Mouse (Mus musculus) v-Abl transformed pro-B cells (cell line): ENCODE measurements at regions not wholly inside any gene's neighbourhood (a gene's known extent, or its start where the extent isn't known, plus 50 kb on each side); places are given as distances from the start of the nearest gene placed in this dataset.

Experiments
- in situ Hi-C, 2 experiments: fragments of 400-800 bp; cut with MboI; formaldehyde crosslinking; loops; one replicate each; pipeline ENCODE4 v1.15.1; 2025; ENCODE audit not compliant: unreplicated experiment in 2 of 2

DNA sequence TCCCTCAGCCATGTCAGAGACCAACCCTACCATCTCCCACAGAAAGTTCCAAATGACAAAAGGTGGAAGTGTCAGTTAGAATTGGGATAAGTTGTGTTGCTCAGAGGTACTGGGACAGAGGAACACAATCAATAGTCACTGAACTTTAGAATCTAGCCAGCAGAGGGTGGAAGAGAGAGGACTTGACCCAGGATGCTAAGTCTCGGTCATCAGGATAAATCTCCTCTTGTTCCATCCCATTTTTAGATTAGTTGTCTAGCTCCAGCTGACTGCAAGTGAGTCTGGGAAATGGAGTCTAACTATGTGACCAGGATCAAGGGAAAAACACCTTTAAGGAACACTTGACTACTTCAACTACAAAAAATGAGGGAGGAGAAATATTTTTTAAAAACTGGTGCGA is 91.5 kb downstream of the Fam84b start:
- in situ Hi-C loops: loop anchor here in 1 of 2 experiments (10.0 kb wide), 1 partner anchor 333 kb away; no protein-coding TSS in a partner anchor

DNA sequence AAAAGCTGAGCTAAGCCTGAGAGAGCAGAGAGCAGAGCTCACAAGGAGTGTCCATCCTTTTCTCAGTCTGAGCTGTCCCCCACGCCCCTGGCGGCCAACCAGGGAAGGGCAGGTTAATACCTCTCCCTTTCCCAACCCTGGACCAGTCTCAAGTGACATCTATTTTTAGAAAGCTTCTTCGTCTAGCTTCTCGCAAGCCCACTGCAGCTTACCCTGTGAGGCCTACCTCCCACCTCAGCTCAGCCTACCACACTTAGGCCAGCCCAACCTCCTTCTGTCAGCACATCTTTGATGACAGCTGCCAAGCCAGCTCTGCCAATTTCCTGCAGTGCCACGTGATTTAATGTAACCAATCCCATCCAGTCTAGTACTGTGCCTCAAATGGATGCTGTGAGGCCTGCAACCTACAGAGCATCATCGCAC is 93.6 kb downstream of the Fam84b start:
- in situ Hi-C loops: loop anchor here in 1 of 2 experiments (10.0 kb wide), 1 partner anchor 335 kb away; no protein-coding TSS in a partner anchor

DNA sequence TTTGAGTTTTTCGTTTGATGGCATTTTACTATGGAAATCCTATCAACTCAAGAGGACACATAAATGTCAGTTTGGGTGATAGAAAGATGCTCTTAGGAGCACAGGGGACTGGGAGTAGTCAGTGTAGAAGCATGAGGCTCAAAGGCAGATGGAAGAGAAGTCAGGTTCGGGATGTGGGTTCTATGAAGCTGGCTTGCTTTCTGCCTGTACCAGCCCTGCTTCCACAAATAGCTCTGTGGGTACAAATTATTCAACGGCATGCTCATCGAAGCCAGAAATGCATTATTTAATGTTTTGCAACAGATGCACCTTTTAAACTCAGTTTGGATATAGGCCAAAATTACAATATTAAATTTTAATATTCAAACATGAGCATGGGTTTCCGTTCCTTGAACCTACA is 99.3 kb downstream of the Fam84b start:
- in situ Hi-C loops: no loop called here

DNA sequence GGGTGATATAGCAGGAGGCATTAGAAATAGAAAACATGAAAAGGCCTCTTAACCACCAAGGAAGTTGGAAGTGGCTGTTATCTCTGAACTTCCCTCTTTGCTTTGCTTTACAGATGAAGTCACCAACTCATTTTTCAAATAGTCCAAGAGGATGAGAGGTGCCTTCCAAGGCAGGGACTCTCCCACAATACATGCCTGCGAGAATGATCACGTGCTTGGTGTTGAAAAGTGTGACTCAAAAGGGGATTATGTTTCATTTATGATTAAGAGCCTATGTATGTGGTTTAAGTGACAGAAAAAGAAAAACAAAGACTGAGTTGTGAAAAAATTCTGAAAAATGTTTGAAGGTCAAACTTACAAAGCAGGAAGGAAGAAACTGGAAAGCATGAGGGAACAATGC is 114.0 kb downstream of the Fam84b start:
- in situ Hi-C loops: no loop called here

DNA sequence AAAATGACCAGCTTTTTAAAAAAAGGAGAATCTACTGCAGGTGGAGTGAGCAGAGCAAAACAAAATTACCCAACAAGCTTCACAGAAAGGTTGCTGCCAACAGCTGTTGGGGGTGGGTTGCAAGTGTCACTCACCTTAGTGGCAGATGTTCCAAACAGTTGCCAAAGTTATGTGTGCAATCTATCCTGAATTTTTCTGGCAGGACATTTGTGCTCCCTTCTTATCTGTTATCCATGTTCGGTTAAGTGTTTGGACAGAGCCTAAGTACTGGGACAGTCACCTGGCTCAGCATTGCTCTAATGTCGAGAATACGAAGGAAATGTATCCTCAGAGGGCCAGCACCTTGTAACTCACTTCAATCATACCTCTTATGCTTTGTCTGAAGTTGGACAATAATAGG is 115.3 kb downstream of the Fam84b start:
- in situ Hi-C loops: no loop called here

DNA sequence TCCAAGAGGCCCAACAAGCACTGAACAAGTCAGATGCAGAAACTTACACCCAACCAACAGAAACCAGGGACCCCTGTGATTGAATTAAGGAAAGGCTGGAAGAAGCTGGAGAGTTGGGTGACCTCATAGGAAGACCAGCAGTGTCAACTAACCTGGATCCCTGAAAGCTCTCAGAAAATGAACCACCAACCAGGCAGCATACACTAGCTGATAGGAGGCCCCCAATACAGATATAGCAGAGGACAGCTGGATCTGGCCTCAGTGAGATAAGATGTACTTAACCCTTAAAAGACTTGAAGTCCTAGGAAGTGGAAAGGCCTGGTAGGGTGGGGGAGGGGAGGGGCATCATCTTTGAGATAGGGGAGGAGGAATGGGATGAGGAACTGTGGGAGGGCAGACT is 121.2 kb downstream of the Fam84b start:
- in situ Hi-C loops: no loop called here

DNA sequence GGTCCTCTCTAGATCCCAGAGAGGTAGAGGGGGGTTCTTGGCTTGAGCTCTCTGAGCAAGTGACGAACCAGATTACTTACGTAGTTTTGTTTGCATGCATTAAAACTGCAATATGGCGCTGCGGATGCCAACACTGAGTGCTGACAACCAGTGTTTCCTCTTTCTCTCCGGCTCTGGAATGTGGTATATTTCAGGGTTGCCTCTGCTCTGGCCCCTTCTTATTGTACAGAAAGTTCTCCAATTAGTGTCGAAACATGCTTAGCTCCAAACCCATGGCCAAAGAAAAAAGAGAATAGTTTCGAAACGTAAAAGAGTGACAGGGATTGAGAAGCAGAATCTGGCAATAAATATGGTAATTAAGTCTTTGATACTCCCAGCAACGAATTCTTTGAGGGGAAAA is 124.8 kb downstream of the Fam84b start:
- in situ Hi-C loops: no loop called here

DNA sequence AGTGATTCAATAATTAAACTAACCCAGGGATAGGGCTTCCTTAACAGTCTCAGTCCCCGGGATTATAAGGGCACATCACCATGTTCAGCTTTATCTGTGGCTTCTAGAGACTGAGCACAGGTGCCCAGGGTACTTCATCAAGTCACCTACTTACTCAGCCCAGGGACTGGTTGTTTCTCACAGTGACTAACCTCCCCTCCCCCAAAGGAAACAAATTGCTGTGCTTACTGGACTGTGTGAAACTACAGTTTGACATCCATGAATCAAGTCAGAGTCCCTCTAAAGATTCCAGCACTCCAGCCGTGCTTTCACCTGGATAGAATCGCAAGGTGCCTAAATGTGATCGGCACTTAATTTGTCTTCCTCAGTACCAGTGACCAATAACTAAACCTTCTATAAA is 125.2 kb downstream of the Fam84b start:
- in situ Hi-C loops: no loop called here

DNA sequence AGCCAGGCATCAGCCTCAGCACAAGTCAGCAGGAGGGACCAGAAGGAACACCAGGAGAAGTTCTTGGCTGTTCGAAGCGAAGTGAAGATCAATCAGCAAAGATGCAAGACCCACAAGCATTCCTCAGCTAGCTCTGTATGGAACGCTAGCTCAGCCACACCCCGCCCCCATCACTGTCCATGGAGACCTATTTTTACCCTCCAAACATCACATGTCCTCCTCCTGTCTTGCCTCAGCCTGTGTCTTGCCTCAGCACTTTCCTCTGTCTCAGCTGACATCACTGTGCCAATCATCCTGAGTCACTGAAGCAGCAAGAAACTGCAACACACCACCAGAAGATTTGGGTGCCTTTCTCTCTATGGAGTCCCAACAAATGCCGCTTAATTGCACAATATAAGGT is 134.2 kb downstream of the Fam84b start:
- in situ Hi-C loops: no loop called here

DNA sequence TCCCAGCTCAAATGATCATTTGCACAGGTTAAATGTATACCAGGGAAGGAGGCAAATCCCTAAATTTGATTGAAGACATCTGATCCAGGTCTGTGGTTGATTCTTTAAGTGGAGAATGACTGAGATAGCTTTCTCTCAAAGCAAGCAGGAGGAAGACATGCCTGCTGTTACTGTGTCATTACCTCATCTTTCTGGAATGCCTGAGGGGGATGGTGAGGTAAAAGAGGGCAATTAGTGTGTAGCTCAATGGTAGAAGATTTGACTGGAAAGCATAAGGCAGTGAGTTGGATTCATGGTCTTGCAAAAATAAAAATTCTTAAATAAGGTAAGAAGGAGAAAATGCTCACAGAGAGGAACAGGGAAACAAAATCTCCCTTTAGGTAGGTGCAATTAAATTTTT is 144.9 kb downstream of the Fam84b start:
- in situ Hi-C loops: no loop called here

DNA sequence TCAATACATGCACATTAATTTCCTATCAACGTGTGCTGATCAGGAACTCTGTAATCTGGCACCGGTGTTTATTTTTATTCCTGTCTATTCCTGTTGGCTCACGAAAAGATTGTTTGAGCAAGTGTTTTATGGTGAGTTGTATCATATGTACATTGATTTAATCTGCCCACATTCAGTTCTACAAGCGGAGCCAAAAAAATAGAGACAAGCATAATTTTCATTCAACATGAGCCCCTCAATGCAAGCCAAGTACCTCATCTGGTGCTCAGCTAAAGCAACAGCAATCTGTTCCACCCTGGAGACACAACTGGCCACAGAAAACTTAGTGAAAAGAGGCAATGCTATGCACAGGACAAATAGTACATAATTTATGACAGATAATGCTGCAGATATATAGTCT is 147.6 kb downstream of the Fam84b start:
- in situ Hi-C loops: no loop called here

DNA sequence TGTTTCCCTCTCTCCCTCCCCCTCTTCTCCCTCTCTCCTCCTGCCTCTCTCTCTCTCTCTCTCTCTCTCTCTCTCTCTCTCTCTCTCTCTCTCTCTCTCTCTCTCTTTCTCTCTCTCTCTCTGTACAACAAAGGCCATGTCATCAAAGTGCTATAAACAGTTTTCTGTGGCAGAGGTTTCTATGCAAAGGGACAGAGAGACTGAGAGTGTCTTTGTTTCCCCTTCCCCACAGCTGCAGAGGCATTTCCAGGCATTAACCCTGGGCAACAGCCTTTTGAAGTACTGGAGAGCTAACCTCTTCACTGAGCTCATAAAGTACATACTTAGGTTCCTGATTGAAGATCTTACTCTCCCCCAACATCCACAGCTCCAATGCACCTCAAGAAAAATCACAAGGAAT is 152.3 kb downstream of the Fam84b start:
- in situ Hi-C loops: no loop called here

DNA sequence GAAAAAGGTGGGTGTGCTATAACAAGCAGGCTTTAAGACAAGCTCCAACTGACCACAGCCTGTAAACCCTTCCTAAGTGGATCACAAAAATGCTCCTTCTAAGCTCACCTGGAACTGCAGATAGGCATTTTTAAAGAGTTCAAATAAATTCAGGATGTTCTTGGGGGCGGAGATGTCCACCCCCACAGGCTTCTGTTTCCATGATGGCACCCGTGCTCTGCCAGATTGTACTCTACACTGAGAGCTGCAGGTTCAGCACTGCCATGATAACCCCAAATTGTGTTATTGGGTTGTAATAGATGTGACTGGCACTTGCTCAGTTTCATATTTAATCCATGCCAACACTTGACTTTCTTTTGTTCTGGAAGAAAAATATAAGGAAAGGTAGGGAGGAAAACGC is 158.8 kb downstream of the Fam84b start:
- in situ Hi-C loops: no loop called here

DNA sequence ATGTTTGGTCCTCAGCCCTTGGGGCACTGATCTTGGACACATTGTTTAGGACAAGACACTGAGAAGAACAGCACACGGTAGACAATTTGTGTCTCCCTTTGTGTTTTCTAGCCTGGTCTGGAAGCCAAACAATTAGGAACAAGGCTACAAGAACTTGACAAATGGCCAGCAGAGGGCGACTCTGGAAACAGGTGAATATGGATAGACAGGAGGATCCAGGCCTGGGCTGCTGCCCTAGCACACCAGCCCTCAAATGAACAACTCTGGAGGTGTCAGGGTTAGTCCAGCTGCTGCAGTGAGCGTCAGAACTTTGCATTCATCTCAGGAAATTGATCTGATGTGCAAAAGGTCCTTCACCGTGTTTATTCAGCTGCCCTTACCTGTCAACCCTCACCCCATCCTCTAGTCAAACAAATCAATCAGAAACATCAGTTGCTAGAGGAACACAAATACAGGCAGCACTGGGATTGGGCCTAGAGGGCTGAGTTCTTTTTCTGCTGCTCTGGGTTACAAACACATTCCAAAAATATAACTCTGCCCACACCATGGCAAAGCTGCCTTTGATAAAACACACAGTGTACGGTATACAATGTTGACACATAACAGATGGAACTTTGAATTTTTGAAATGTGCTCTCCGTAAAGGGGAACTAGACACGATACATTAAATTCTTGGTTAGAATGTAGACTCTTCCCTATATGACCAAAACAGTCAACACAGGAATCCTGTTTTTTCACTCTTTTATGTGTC is 159.7 kb downstream of the Fam84b start:
- in situ Hi-C loops: no loop called here

DNA sequence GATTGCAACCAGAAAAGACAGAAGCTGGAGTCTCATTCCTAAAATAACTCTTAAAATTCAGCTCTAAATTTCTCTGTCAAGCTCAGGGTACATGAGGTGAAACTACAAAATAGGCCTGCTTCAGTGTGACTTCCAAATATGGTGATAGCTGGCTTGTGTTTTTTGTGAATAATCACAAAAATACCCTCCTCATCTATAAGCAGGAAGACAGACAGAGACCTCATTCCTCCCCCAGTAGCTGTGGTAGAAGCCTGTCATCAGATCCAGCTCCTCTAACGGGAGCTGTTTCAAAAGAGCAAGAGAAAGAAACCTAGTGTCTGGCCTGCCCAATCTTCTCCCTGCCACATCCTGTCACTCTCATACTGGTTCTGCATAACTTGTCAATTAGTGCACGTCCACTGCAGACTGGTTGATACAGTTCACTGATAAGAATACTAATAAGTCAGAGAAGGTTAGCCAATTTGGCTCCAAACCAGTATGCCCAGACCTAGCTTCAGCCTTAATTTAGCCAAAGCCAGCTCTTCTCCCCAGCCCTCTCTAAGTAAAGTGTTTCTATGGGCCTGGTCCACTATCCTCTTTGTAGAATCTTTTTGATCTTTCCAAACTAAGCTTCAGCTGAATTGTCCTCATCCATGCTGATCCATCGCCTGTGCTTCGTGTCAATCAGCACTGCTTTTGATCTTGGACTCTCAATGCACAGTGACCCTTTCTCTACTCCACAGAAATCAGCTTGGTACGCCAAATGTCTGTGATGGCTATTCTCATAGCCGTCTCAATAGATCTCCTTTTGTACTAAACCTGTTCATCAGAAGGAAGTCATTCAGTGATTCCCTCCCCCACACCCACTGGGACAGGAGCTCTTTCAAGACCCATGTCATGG is 160.6 kb downstream of the Fam84b start:
- in situ Hi-C loops: no loop called here

DNA sequence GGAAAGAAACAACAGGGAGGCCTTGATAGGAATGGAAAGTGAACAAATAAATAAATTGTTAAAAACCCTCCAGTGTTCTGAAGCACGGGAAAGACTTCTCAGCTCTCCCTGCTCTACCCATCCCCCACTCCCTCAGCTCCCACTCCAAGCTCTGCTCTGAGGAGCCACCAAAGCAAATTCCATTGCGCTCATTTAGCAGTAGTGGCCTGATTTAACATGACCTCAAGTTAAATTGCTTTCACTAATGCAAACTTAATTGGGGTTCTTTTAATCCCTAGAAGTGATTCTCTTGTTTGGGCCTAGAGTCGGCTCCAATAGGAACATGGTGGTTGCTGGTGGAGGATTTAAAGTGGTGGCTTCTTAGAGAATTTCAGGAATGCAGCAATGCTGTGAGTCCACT is 161.4 kb downstream of the Fam84b start:
- in situ Hi-C loops: no loop called here

DNA sequence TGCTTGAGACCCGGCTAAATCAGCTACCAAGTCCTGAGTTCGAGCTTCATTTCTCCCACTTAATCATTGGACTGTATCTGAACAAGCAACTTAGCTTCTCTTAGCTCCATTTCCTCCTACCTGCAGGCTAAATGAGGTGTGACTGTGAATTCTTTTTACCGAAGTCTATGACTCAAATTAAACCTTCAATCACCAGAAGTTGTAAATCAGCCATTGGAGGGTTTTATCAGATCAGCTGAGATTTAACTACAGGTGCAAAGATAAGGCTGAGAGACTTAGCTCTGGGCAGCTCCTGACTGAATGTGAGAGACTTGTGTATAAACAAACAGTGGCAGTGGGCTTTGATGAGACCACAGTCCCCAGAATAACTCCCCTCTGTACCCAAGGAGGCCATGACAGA is 176.2 kb downstream of the Fam84b start:
- in situ Hi-C loops: no loop called here

DNA sequence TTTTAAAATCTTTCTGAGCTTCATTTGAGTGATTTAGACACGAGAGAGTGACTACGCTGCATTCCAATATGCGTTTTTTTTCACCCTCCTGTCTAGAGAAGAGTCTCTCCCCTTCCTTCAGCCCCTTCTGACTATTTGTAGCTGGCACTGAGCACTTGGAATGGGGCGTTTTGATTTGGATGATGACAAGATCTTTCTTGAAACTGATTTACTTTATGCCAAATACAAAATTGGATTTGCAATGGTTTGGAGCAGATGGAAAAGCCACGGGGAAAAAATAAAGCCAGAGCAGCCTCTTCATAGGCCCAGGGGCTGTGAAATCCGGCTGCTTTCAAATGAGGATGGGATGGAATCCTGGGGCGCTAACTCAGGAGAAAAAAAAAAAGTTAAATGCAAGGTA is 196.0 kb downstream of the Fam84b start:
- in situ Hi-C loops: no loop called here

DNA sequence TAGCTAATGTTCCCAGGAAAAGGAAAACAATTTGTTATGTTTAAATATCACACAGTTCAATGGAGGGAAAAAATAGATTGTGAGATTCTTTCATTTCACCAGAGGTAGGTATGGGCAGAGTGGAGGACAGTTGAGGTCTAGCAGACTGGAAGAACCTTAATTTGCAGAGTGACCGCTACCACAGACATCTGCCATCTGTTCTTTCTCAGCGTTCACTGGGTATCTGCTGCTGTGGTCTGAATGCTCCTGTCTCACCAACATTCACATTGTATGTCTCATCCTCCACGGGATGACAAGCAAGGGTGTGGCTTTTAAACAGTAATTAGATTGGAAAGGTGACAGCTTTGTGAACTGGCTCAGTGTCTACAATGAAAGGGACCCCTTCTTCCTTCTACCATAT is 198.5 kb downstream of the Fam84b start:
- in situ Hi-C loops: no loop called here

DNA sequence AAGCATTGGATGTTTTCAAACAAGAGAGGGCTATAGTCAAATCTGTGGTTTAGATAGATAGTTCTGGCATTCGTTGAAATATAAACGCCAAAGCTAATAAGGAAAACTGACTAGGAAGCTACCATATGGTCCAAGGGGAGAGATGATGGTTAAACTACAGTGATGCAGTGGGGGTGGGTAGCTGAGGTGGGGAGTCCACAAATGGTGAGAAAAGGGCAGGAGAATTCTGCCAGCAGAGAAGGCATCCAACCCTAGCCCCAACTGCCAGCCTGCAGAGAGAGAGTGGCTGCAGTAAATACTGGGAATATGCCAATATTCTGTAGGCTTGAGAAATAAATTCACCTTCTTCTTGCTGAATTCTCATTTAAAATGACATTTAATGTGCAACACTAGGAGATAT is 204.3 kb downstream of the Fam84b start:
- in situ Hi-C loops: no loop called here

DNA sequence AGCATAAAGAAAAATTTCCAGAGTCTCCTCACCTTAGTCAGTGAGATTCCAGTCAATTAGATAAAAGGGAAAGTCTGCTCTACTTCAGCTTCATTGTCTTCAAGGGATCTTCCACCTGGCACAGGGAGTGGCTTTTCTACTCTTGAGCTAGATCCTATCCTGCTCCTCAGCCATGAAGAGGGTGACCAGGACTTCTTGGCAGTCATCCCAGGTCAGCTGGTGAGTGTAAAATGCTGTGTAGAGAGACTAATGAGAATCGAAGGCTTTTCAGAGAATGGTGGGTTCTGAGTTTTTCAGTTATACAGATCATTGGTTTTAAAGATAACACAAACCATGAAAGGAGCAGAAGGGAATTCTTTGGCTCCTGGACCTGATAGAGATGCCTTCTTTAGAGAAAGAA is 211.8 kb downstream of the Fam84b start:
- in situ Hi-C loops: no loop called here

DNA sequence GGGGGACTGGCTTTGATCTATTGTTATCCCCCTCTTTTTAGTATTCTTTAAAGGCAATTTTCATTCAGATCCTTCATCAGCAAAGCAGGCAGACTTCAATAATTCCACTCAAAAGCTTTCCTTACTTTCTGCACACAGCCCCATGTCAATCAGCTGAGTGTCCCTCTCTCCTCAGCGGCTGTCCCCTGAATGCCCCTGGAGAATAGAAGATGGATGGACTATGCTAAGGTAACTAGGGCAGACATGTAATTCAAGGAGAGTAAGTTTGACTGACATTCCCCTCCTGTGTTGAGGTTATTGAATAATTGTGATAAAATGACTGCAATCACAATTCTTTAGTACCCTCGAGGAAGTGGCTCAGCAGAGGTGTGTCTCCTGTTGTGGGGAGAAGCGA is 220.1 kb downstream of the Fam84b start:
- in situ Hi-C loops: no loop called here
